Mouse (Mus musculus): ENCODE results near the gene Etv2. TPM values are rescaled to one million over a fixed set of nuclear protein-coding genes. Genes with fewer than 3 reads are reported as not detected.

Gene Etv2
- polyA plus RNA-seq, 1 experiment from 2014 or later = not detected

GRCm38 (mm10) chr7:30639083-30639482 is 3.4 kb upstream of the Etv2 start:
- TF ChIP-seq CTCF (IDR thresholded peaks at IDR 0.05) = no peak
- ATAC-seq = no peak
- no peak for DNase-seq (ENCODE audit: low read depth, low spot score)

GRCm38 (mm10) chr7:30636395-30636794 is 743 bp upstream of the Etv2 start:
- CTCF ChIA-PET = interaction anchor here (3.2 kb wide), 1 partner anchor 11 kb away, joined by 13 read pairs; no protein-coding TSS in a partner anchor
- no peak for ATAC-seq
- POLR2A ChIA-PET = interaction anchor here (1.3 kb wide), 1 partner anchor 13 kb away, joined by 3 read pairs; no protein-coding TSS in a partner anchor
- DNase-seq (ENCODE audit: low read depth, low spot score) = no peak
- in situ Hi-C loops (cut with MboI; ENCODE audit: low pct_unique_long_range_greater_than_20kb) = no loop called here
- peaks cover 40% of the 10 kb centered on the region for H3K27me3 ChIP-seq
- TF ChIP-seq CTCF (IDR thresholded peaks at IDR 0.05) = no peak

More at GRCm38 (mm10) chr7:30639083-30639482, 3.4 kb upstream of the Etv2 start:
- ChIA-PET POLR2A (no interaction called here), CTCF (no interaction called here)
- H3K27me3 ChIP-seq = peaks cover 17% of the 10 kb centered on the region
- in situ Hi-C loops (cut with MboI; ENCODE audit: low pct_unique_long_range_greater_than_20kb) = no loop called here

- ATAC-seq (peak; percentile 54), DNase-seq (ENCODE audit: low read depth, low spot score) (no peak)
- ChIA-PET CTCF (interaction anchor here (3.2 kb wide), 1 partner anchor 13 kb away, joined by 13 read pairs; no protein-coding TSS in a partner anchor), POLR2A (interaction anchor here (0.8 kb wide), 1 partner anchor 12 kb away, joined by 3 read pairs; no protein-coding TSS in a partner anchor)
- peak; percentile 79 for TF ChIP-seq CTCF (IDR thresholded peaks at IDR 0.05)
- in situ Hi-C loops (cut with MboI; ENCODE audit: low pct_unique_long_range_greater_than_20kb) = no loop called here
- peaks cover 45% of the 10 kb centered on the region for H3K27me3 ChIP-seq
Observed at GRCm38 (mm10) chr7:30634621-30635020, 1.0 kb downstream of the Etv2 start.

- DNase-seq (ENCODE audit: low read depth, low spot score) (no peak), ATAC-seq (no peak)
- H3K27me3 ChIP-seq = peaks cover 45% of the 10 kb centered on the region
- TF ChIP-seq CTCF (IDR thresholded peaks at IDR 0.05) = no peak
- CTCF ChIA-PET = interaction anchor here (3.2 kb wide), 1 partner anchor 14 kb away, joined by 13 read pairs; no protein-coding TSS in a partner anchor
- in situ Hi-C loops (cut with MboI; ENCODE audit: low pct_unique_long_range_greater_than_20kb) = no loop called here
- POLR2A ChIA-PET = no interaction called here
Observed at GRCm38 (mm10) chr7:30633762-30634412, 1.8 kb downstream of the Etv2 start.

GRCm38 (mm10) chr7:30629013-30629412 is 6.6 kb downstream of the Etv2 start:
- in situ Hi-C loops (cut with MboI; ENCODE audit: low pct_unique_long_range_greater_than_20kb) = no loop called here
- ChIA-PET CTCF (no interaction called here), POLR2A (interaction anchor here (0.6 kb wide), 1 partner anchor 18 kb away, joined by 3 read pairs; no protein-coding TSS in a partner anchor)
- no peak for TF ChIP-seq CTCF (IDR thresholded peaks at IDR 0.05)
- no peak for DNase-seq (ENCODE audit: low read depth, low spot score)
- ATAC-seq = no peak
- peaks cover 28% of the 10 kb centered on the region for H3K27me3 ChIP-seq

- H3K27me3 ChIP-seq = peaks cover 7% of the 10 kb centered on the region
- ChIA-PET POLR2A (no interaction called here), CTCF (no interaction called here)
- ATAC-seq (no peak), DNase-seq (ENCODE audit: low read depth, low spot score) (no peak)
- in situ Hi-C loops (cut with MboI; ENCODE audit: low pct_unique_long_range_greater_than_20kb) = no loop called here
- TF ChIP-seq CTCF (IDR thresholded peaks at IDR 0.05) = no peak
Observed at GRCm38 (mm10) chr7:30626647-30627046, 9.0 kb downstream of the Etv2 start.

- ChIA-PET POLR2A (interaction anchor here (0.6 to 1.1 kb wide), 6 partner anchors 14 to 1469 kb away, joined by 3 to 4 read pairs (median 3); partner anchors contain the start of gene Pmis2), CTCF (interaction anchor here (1.2 to 1.5 kb wide), 3 partner anchors 12 to 90 kb away, joined by 3 to 9 read pairs (median 4); no protein-coding TSS in a partner anchor)
- DNase-seq (ENCODE audit: low read depth, low spot score) (peak; percentile 57), ATAC-seq (peak; percentile 65)
- H3K27me3 ChIP-seq = no peaks in the 10 kb centered on the region
- in situ Hi-C loops (cut with MboI; ENCODE audit: low pct_unique_long_range_greater_than_20kb) = no loop called here
- no peak for TF ChIP-seq CTCF (IDR thresholded peaks at IDR 0.05)
Observed at GRCm38 (mm10) chr7:30625530-30626384, 9.9 kb downstream of the Etv2 start, which contains the start of gene Cox6b1. Cox6b1 (minus strand) TSS chr7:30626151.

GRCm38 (mm10) chr7:30619202-30619601 is 16.4 kb downstream of the Etv2 start:
- ATAC-seq (no peak), DNase-seq (ENCODE audit: low read depth, low spot score) (no peak)
- POLR2A ChIA-PET = no interaction called here
- peak; percentile 84 for TF ChIP-seq CTCF (IDR thresholded peaks at IDR 0.05)
- CTCF ChIA-PET = interaction anchor here (0.8 to 3.4 kb wide), 3 partner anchors 11 to 29 kb away, joined by 3 to 12 read pairs (median 3); no protein-coding TSS in a partner anchor
- no peaks in the 10 kb centered on the region for H3K27me3 ChIP-seq
- in situ Hi-C loops (cut with MboI; ENCODE audit: low pct_unique_long_range_greater_than_20kb) = no loop called here

- in situ Hi-C loops (cut with MboI; ENCODE audit: low pct_unique_long_range_greater_than_20kb) = no loop called here
- ATAC-seq (no peak), DNase-seq (ENCODE audit: low read depth, low spot score) (no peak)
- no peak for TF ChIP-seq CTCF (IDR thresholded peaks at IDR 0.05)
- CTCF ChIA-PET = interaction anchor here (1.3 to 3.4 kb wide), 2 partner anchors 10 to 29 kb away, joined by 3 to 12 read pairs; no protein-coding TSS in a partner anchor
- POLR2A ChIA-PET = no interaction called here
- H3K27me3 ChIP-seq = no peaks in the 10 kb centered on the region
Observed at GRCm38 (mm10) chr7:30618658-30619057, 17.0 kb downstream of the Etv2 start.

- in situ Hi-C loops (cut with MboI; ENCODE audit: low pct_unique_long_range_greater_than_20kb) = no loop called here
- no peaks in the 10 kb centered on the region for H3K27me3 ChIP-seq
- no peak for TF ChIP-seq CTCF (IDR thresholded peaks at IDR 0.05)
- DNase-seq (ENCODE audit: low read depth, low spot score) (no peak), ATAC-seq (no peak)
- CTCF ChIA-PET = interaction anchor here (2.3 to 4.0 kb wide), 5 partner anchors 10 to 25 kb away, joined by 8 to 31 read pairs (median 14); partner anchors contain the start of genes Cox6b1, Kmt2b and Zbtb32
- POLR2A ChIA-PET = interaction anchor here (2.4 to 2.6 kb wide), 2 partner anchors 23 to 26 kb away, joined by 10 read pairs; partner anchors contain the start of gene Kmt2b
Observed at GRCm38 (mm10) chr7:30615049-30615760, 20.4 kb downstream of the Etv2 start.

Data from Patski (cell line).